Mouse (Mus musculus): ENCODE results near the gene Cage1.

Gene Cage1

GRCm38 (mm10) chr13:38010444-38010910, 26.4 kb downstream of the Cage1 start:
- DNase-seq (ENCODE audit: low spot score in 2 of 2) = peak; percentile 51 to 65

DNA sequence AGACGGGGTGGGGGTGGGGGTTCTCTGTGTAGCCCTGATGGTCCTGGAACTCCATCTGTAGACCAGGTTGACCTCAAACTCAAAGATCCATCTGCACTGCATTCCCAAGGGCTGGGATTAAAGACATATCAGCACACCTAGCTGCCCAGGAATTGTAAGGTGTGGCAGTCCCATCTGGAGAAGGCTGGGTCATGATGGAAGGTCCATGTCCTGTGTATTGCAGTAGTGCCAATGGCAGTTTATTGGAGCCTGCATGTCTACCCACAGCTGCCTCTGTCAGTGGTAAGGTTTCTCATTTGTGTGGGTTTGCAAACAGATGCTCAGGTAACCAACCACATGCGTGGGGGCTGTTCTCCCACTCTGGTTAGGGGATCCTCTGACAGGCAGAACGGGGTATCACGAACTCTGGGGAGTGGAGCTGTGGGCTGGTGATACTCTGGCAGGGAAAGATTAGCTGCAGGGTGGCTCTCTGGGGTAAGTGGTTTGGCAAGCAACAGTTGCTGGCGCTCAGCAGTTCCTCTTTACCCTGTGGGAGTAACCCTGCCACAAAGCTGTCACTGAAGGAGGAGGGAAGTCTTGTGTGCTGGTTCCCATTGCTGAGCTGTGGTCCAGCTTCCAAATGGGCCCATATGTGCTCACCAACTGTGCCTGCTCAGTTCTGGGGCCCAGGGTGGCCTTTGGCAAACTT, 27.0 kb downstream of the Cage1 start:
- peak; percentile 5 to 17 for DNase-seq (ENCODE audit: low spot score in 2 of 2)

DNA sequence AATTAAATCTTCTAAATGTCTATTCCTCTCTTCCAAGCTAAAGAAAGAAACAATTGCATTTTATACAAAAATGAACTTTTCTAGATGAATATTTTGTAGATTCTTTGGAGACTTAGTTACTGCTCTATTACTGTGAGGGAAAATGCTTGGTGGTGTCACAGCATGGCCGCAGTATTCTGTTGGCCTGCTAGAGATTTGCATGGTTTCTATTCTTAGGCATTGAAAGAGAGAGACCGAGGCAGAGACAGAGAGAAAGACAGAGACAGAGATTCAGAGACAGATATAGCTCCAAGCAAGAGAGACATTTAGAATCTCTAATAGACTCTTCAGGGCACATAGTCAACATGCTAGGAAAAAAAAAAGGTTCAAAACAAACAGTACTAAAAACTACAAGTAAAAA, 28.9 kb downstream of the Cage1 start:
- DNase-seq (ENCODE audit: low spot score in 2 of 2) = no peak

- DNase-seq (ENCODE audit: low spot score in 2 of 2) = no peak
Measured at GRCm38 (mm10) chr13:38002461-38002860, 34.4 kb downstream of the Cage1 start.

GRCm38 (mm10) chr13:37999713-38000112, 37.2 kb downstream of the Cage1 start:
- DNase-seq (ENCODE audit: low spot score in 2 of 2) = no peak

GRCm38 (mm10) chr13:37994405-37994749, 42.5 kb downstream of the Cage1 start:
- no peak for DNase-seq (ENCODE audit: low spot score in 2 of 2)

GRCm38 (mm10) chr13:37993704-37994404, 43.0 kb downstream of the Cage1 start, which contains the start of gene Ssr1:
Ssr1 (minus strand) TSS chr13:37994217.
- DNase-seq (ENCODE audit: low spot score in 2 of 2) = peak; percentile 92 to 95

DNA sequence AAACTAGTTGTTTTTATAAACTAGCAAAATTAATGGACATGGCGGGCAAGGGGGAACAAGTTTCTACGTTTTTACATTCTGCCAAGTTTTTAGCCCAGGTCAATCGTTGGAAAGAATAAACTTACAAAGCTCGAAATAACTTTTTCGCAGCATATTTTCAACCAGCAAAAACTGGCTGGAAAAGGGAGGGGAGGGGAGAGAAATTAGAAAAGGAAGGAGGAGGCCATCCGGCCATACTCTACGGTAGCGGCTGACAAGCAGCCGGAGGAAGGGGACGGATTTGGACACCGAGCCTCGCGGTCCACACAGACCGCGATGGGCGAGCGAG, 43.5 kb downstream of the Cage1 start:
- DNase-seq (ENCODE audit: low spot score in 2 of 2) = no peak

GRCm38 (mm10) chr13:37992638-37993371, 44.1 kb downstream of the Cage1 start:
- no peak for DNase-seq (ENCODE audit: low spot score in 2 of 2)

- DNase-seq (ENCODE audit: low spot score in 2 of 2) = no peak
Measured at GRCm38 (mm10) chr13:37989701-37990100, 47.2 kb downstream of the Cage1 start.

DNA sequence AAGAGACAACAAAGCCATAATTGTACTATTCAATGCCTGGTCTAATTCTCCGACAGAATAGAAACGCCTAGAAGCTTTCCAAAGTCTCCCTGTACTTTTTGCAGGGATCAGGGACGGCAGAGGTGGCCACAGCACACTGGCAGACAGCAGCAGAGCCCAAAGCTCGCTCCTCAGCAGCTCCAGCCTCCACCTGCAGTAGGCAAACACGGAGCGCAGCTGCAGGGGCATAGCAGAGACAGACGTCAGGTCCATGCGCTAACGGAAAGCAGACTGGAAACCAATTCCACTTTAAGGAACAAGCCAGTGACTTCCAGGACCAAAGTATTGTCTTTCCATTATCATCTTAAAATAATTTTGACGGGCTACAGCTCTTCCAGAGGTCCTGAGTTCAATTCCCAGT, 50.7 kb downstream of the Cage1 start:
- no peak for DNase-seq (ENCODE audit: low spot score in 2 of 2)

DNA sequence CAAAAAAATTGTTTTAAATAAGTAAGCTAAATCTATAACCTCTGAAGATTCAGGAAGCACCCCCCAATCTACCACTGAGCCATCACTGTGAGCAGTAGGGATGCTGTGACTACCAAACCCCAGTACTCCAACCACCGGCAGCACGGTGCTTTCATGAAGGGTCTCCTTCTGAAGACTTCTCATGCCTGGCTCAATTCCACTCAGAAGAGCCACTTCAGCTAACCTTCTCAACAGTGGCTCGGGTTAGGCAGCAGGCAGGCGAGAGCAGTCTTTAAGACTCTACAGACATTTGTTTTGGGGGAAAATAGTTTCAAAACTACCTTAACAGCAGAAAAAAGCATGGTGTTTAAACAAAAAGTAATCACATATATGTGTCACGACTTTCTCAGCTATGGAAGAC, 55.8 kb downstream of the Cage1 start:
- DNase-seq (ENCODE audit: low spot score in 2 of 2) = no peak

DNA sequence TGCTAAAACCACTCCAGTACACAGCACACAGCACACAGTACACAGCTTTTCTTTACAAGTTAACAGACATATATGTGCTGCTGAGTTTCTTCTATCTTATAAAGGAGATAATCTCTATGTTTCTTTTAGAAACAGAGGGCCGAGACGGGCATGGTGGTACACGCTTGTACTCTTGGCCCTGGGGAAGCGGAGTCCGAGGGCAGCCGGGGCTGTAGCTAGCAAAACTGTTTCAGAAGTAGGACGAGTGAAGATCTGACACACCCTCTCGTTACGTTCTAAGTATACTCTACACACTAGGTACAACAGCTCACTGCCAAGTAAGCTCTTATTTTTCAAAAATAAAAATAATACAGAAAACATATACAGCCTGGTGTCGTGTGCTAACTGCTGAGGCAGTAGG, 56.5 kb downstream of the Cage1 start:
- no peak for DNase-seq (ENCODE audit: low spot score in 2 of 2)

- DNase-seq (ENCODE audit: low spot score in 2 of 2) = no peak
Measured at GRCm38 (mm10) chr13:37979506-37979905, 57.4 kb downstream of the Cage1 start.

DNA sequence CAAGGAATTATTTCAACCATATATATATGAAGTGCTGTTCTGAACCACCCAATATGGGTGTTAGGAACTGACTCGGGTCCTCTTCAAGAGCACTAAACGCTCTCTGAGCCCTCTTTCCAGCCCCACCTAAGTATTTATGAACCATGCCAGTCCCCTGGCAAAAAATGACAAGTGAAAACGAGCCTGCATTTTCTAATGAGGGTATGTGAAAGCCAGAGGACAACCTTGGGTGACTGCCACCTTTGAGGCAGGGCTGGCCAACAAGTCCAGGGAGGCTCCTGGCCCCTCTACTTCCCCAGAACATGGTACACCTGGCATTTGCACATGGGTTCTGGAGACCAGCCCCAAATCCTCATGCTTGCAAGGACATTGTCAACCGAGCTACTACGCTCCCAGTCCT, 62.1 kb downstream of the Cage1 start:
- no peak for DNase-seq (ENCODE audit: low spot score in 2 of 2)

DNA sequence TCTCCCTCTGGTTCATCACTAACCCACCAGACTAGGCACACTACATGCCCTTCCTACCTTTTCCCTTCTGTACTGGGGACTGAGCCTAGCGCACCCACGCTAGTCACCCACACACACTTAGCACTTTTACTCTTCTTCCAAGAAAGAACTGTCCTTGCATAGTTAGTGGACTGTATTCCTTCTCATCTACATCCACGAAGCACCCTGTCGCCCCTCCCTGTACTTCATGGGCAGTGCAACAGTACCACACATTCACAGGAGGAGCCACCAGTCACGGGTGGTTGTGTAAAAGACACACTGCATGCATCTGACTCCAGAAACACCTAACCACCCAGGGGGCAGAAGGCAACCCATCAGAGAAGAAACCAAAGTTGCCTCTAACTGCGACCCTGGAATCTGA, 62.8 kb downstream of the Cage1 start:
- DNase-seq (ENCODE audit: low spot score in 2 of 2) = no peak

GRCm38 (mm10) chr13:37970887-37971530, 65.9 kb downstream of the Cage1 start:
- no peak for DNase-seq (ENCODE audit: low spot score in 2 of 2)

DNA sequence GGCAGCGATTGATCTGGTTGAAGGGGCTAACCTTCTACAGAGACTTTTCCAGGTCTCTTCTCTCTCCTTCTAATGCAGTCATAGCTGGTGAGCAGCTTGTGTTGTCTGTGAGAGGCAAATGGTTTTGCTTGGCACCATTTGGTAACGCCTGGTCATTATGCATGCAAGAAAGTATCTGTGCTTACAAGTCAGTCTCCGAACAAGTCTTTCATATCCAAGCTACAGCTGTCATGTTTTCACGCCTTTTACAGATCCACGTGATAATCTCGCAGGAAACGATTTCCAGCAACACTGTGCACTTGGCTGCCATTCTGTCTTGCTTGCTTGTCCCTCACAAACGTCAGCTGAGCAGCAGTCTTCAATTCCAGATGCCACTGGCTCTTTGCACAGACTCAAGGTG, 66.9 kb downstream of the Cage1 start:
- DNase-seq (ENCODE audit: low spot score in 2 of 2) = no peak

DNA sequence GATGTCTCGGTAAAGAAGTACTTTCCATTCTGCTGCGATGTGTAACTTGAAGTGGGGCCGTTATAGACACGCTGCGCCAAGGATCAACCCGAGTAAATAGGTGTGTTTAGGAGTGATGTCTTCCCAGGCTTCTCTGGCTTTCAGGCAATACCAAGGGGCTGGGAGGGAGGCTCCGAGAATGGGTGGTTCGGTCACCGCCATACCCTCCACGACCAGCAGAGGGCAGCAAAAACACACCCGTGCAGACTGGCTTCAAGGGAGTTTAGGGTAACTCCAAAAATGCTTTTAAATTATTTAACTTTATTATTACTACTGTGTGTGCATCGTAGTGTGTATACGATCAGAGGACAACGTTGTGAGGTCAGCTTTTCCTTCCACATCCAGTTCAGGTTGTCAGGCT, 67.5 kb downstream of the Cage1 start:
- DNase-seq (ENCODE audit: low spot score in 2 of 2) = peak; percentile 77 to 81

DNA sequence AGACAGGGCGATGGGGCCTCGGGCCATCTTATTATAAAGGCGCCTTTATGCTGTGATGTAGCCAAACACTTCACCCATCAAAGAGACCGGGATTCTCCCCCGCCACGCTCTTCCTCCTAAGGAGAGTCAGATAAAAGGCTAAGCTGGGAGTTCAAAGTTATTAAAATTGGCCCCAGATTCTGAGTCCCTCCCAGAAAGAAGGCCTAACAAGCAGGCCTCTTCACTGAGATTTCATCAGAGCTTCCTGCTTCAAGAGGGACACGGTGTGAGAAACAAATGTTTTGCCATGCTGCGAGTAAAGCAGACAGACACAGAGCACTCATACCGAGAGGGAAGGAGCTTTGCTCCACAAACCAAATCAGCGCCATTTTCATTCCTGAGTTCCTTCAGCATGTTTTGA, 69.3 kb downstream of the Cage1 start:
- no peak for DNase-seq (ENCODE audit: low spot score in 2 of 2)

GRCm38 (mm10) chr13:37967052-37967437, 69.8 kb downstream of the Cage1 start:
- no peak for DNase-seq (ENCODE audit: low spot score in 2 of 2)

- DNase-seq (ENCODE audit: low spot score in 2 of 2) = peak in 1 of 2 experiments; percentile 50
Measured at GRCm38 (mm10) chr13:37966256-37967051, 70.4 kb downstream of the Cage1 start.
